Mouse (Mus musculus) stomach, postnatal 0 days (tissue): Measurements from ENCODE around the gene Wwox.

Experiments
- CTCF ChIP-seq: IDR thresholded peaks from 2 replicates; pipeline ENCODE4 v1.5.1; 2016; ENCODE audit warnings: antibody characterized with exemption, low read depth, mild to moderate bottlenecking, moderate library complexity
- EP300 ChIP-seq: optimal IDR thresholded peaks from 2 replicates; pipeline ENCODE3; 2016; ENCODE audit warnings: antibody characterized with exemption

GRCm38 (mm10) chr8:114880475-114881135 is 441.1 kb downstream of the Wwox start:
- TF ChIP-seq EP300 (no peak), CTCF (no peak)
